ENCODE assay signal across 9 mouse cellular contexts in the genomic region with DNA sequence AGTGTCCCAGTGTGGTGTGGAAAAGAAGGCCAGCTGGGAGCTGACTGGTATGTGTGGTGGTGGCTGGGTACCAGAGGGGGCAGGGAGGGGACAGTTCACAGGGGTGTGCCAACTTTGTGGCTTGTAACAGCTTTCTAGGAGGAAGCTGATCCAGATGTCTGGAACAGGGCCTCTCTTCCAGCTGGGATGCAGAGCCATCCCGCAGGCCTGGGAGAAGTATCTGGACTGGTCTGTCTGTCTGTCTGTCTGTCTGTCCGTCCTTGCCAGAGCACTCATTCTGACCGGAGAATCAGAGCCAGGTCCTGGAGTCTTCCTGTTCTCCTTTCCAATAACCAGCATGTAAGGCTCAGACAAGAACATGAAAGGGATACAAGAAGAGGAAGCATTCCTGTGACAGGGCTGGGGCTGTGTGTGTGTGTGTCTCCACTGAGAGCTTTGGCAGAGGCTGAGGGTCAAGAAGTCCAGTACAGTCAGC. TPM values are rescaled to one million over a fixed set of nuclear protein-coding genes. Genes with fewer than 3 reads are reported as not detected.
DNase-seq lines count a peak whose midpoint lies in the region; ATAC-seq and TF ChIP-seq lines count a peak whose summit lies in the region.
"Had no signal": no experiment of that assay in that cellular context is flagged by ENCODE, and none has a peak within 500 bp of the region (broad histone marks: within the 10 kb centered on the region; RNA-seq: fewer than 3 reads in every experiment).

No protein-coding gene starts in this region.

- H3K9ac ChIP-seq in heart, embryonic 14.5 days (ENCODE audit: low read length), result peak overlapping the region; percentile 34; the same call in 1 of the 2 replicates
- H3K9ac ChIP-seq: forebrain, embryonic 15.5 days had no signal

- ATAC-seq in heart, embryonic 14.5 days (ENCODE audit: insufficient number of reproducible peaks, insufficient read depth, low FRiP score, low read depth), result peak; percentile 35; the same call in 1 of the 2 replicates
- ATAC-seq: forebrain, embryonic 15.5 days had no signal

- H3K4me2 ChIP-seq in heart, embryonic 14.5 days (ENCODE audit: low read length), result no peak overlapping the region
- H3K4me2 ChIP-seq: forebrain, embryonic 15.5 days; midbrain, embryonic 11.5 days had no signal

- H3K27ac ChIP-seq in cortical plate, adult 2 months (ENCODE audit: insufficient read depth, low read length), result peak overlapping the region; percentile 5; the same call in 1 of the 2 replicates
- H3K27ac ChIP-seq in heart, embryonic 14.5 days (replicated peaks in 1 of 2; ENCODE audit: control insufficient read depth in 1 of 2, insufficient read depth in 1 of 2, low read depth in 2 of 2, low read length in 2 of 2), result peak overlapping the region; percentile 31 to 42
- peak overlapping the region; percentile 82 for H3K27ac ChIP-seq in olfactory bulb, adult 2 months (ENCODE audit: insufficient read depth, low read depth, low read length)
- H3K27ac ChIP-seq: forebrain, embryonic 15.5 days had no signal

- peaks cover 5% of the 10 kb centered on the region for H3K4me1 ChIP-seq in cortical plate, adult 2 months (ENCODE audit: control insufficient read depth, insufficient read depth, low read length)
- H3K4me1 ChIP-seq in heart, embryonic 14.5 days (ENCODE audit: control insufficient read depth in 2 of 2, insufficient read depth in 2 of 2, low read length in 2 of 2), result peaks cover 13 to 18% of the 10 kb centered on the region in 2 experiments; a peak in 3 of 4 replicates
- H3K4me1 ChIP-seq in olfactory bulb, adult 2 months (ENCODE audit: control insufficient read depth, insufficient read depth, low read length), result peaks cover 25% of the 10 kb centered on the region

- no peak for TF ChIP-seq POLR2A in cortical plate, adult 2 months (IDR thresholded peaks at IDR 0.05; ENCODE audit: extremely low read depth, insufficient read depth, low read length)
- no peak for TF ChIP-seq POLR2A in olfactory bulb, adult 2 months (IDR thresholded peaks at IDR 0.05; ENCODE audit: insufficient read depth, low read depth, low read length)

- peak; percentile 11 for DNase-seq in layer of hippocampus, adult 11-12 months (ENCODE audit: low spot score)
- no peak for DNase-seq in layer of hippocampus, adult 8-10 months (ENCODE audit: low spot score in 2 of 2)
- no peak for DNase-seq in right cerebral cortex, postnatal 36 days (ENCODE audit: low spot score in 2 of 2)
- DNase-seq in right cerebral cortex, postnatal 25 days, result no peak

- H3K36me3 ChIP-seq in heart, embryonic 14.5 days (ENCODE audit: control insufficient read depth, insufficient read depth, low read length), result 0 out of 2 replicates have a peak, but pooled peaks cover 4% of the 10 kb centered on the region

- 45% methylated on average over 3 of the region's 3 CpGs for WGBS in heart, embryonic 14.5 days
- 50% methylated on average over 3 of the region's 3 CpGs for WGBS in olfactory bulb, adult 2 months

- no peak overlapping the region for H3K4me3 ChIP-seq in cortical plate, adult 2 months (ENCODE audit: insufficient read depth, low read length)
- no peak overlapping the region for H3K4me3 ChIP-seq in heart, embryonic 14.5 days (ENCODE audit: control insufficient read depth in 1 of 2, insufficient read depth in 1 of 2, low read depth in 1 of 2, low read length in 2 of 2)
- no peak overlapping the region for H3K4me3 ChIP-seq in olfactory bulb, adult 2 months (ENCODE audit: insufficient read depth, low read depth, low read length)
- H3K4me3 ChIP-seq: forebrain, embryonic 15.5 days had no signal

- no peak for TF ChIP-seq CTCF in cortical plate, adult 2 months (IDR thresholded peaks at IDR 0.05; ENCODE audit: extremely low read depth, insufficient read depth, low read length)
- TF ChIP-seq CTCF in olfactory bulb, adult 2 months (IDR thresholded peaks at IDR 0.05; ENCODE audit: insufficient read depth, low read depth, low read length), result no peak

- H3K9me3 ChIP-seq in heart, embryonic 14.5 days (ENCODE audit: control insufficient read depth, low read length), result no peaks in the 10 kb centered on the region
- H3K9me3 ChIP-seq: forebrain, embryonic 15.5 days had no signal

- H3K27me3 ChIP-seq in heart, embryonic 14.5 days (ENCODE audit: control insufficient read depth, insufficient read depth, low read length), result no peaks in the 10 kb centered on the region
- H3K27me3 ChIP-seq: forebrain, embryonic 15.5 days had no signal

RNA-seq across cellular contexts. Expression of a gene that starts 38.0 kb away (rescaled TPM):
- total RNA-seq in layer of hippocampus, adult 8-10 months (2022), result 100 to 1,000 TPM; 200 to 239 (median 224) TPM
- 149 and 157 TPM in 2 replicates for polyA plus RNA-seq in cortical plate, adult 2 months (2012; rRNA removed)
- 131 and 132 TPM in 2 replicates for polyA plus RNA-seq in heart, embryonic 14.5 days (2014; fragmentation: Nextera tagmentation; extraction: Ambion mirVana)
- polyA plus RNA-seq in olfactory bulb, adult 2 months (2012; ENCODE audit: insufficient read depth, insufficient read length, low replicate concordance, missing spikeins), result 380 TPM in 1 of 2 replicates, not detected in the other

Comparison
In these comparisons a context has a peak if more than half of its experiments do, and no peak if none do; other contexts are left out.
1. H3K27ac ChIP-seq: peak in every context shown above with its lines; median percentile 82 in olfactory bulb, adult 2 months; 36 in heart, embryonic 14.5 days; 5 in cortical plate, adult 2 months.